Mouse (Mus musculus) myocyte (in vitro differentiated cells): ENCODE measurements around the gene Lzts2.

Source experiments
- MAX ChIP-seq: IDR thresholded peaks from one replicate; pipeline ENCODE4 v1.6.1; 2011; ENCODE audit warnings: low read depth, mild to moderate bottlenecking, control low read depth
- MYOD1 ChIP-seq, 3 experiments: IDR thresholded peaks; one replicate each; pipeline ENCODE4 v1.6.1; 2011; ENCODE audit warnings: control low read depth in 2 of 3, low read depth in 2 of 3, mild to moderate bottlenecking in 2 of 3, moderate library complexity in 1 of 3; ENCODE audit not compliant: insufficient read length in 2 of 3, control insufficient read depth in 1 of 3
- POLR2A ChIP-seq: IDR thresholded peaks from one replicate; pipeline ENCODE4 v1.6.1; 2011; ENCODE audit warnings: low read depth, mild to moderate bottlenecking, control low read depth, moderate library complexity; ENCODE audit not compliant: insufficient read length
- SRF ChIP-seq: IDR thresholded peaks from one replicate; pipeline ENCODE4 v1.6.1; 2011; ENCODE audit warnings: low read depth; ENCODE audit not compliant: control insufficient read depth, insufficient read length
- TCF12 ChIP-seq: IDR thresholded peaks from one replicate; pipeline ENCODE4 v1.6.1; 2011; ENCODE audit warnings: mild to moderate bottlenecking, control low read depth; ENCODE audit not compliant: poor library complexity, insufficient read depth, severe bottlenecking
- TCF3 ChIP-seq: IDR thresholded peaks from one replicate; pipeline ENCODE4 v1.6.1; 2011; ENCODE audit warnings: low read depth, control low read depth; ENCODE audit not compliant: insufficient read length
- USF1 ChIP-seq: IDR thresholded peaks from one replicate; pipeline ENCODE4 v1.6.1; 2011; ENCODE audit warnings: low read depth, mild to moderate bottlenecking, control low read depth, moderate library complexity

GRCm38 (mm10) chr19:45057724-45058112 is 43.5 kb downstream of the Lzts2 start:
- no peak for TF ChIP-seq POLR2A
- no peak for TF ChIP-seq MYOD1 (IDR thresholded peaks at IDR 0.05; ENCODE audit: control insufficient read depth in 1 of 3, insufficient read length in 2 of 3, low read depth in 2 of 3)
- TF ChIP-seq MAX, result no peak
- no peak for TF ChIP-seq USF1
- no peak for TF ChIP-seq SRF
- no peak for TF ChIP-seq TCF3
- TF ChIP-seq TCF12, result no peak
